ENCODE assay signal across 8 mouse cellular contexts in genomic region chr6:68668433-68668832, GRCm38 (mm10).
DNase-seq lines count a peak whose midpoint lies in the region; ATAC-seq lines count a peak whose summit lies in the region.
"Not testable (repeated sequence)": the region's sequence is repeated elsewhere in the genome, so short reads cannot be mapped to it uniquely, and the experiment has no call there.

No protein-coding gene starts in this region.

- not testable (repeated sequence) for H3K4me3 ChIP-seq in forebrain, embryonic 14.5 days (ENCODE audit: low read depth, low read length); hindbrain, embryonic 14.5 days (replicated peaks; ENCODE audit: low read length)

- not testable (repeated sequence) for H3K4me1 ChIP-seq in forebrain, embryonic 14.5 days (ENCODE audit: control insufficient read depth, insufficient read depth, low read length); hindbrain, embryonic 14.5 days (replicated peaks; ENCODE audit: control insufficient read depth, insufficient read depth, low read length)

- peak; percentile 48; the same call in 1 of the 2 replicates for ATAC-seq in forebrain, embryonic 14.5 days
- ATAC-seq in hindbrain, embryonic 14.5 days (ENCODE audit: low FRiP score) = peak; percentile 70; the same call in 1 of the 2 replicates
- ATAC-seq in megakaryocyte, adult 5-6 weeks (ENCODE audit: poor library complexity, severe bottlenecking) = peak; percentile 59

- not testable (repeated sequence) for H3K9ac ChIP-seq in forebrain, embryonic 14.5 days (ENCODE audit: low read length); hindbrain, embryonic 14.5 days

- H3K9me3 ChIP-seq in forebrain, embryonic 14.5 days (replicated peaks; ENCODE audit: control insufficient read depth, low read length); hindbrain, embryonic 14.5 days (ENCODE audit: control insufficient read depth, low read length): not testable (repeated sequence)

- not testable (repeated sequence) for H3K4me2 ChIP-seq in forebrain, embryonic 14.5 days (ENCODE audit: low read length)
- H3K4me2 ChIP-seq in hindbrain, embryonic 14.5 days (replicated peaks) = peak overlapping the region; percentile 36

- not testable (repeated sequence) for H3K27me3 ChIP-seq in forebrain, embryonic 14.5 days (replicated peaks; ENCODE audit: control insufficient read depth, insufficient read depth, low read length); hindbrain, embryonic 14.5 days (ENCODE audit: control insufficient read depth, insufficient read depth, low read length)

- not testable (repeated sequence) for H3K27ac ChIP-seq in forebrain, embryonic 14.5 days (ENCODE audit: low read depth, low read length); hindbrain, embryonic 14.5 days

- peak; percentile 72 for DNase-seq in ES-CJ7 (ENCODE audit: low read depth, low spot score)
- DNase-seq in cerebellum, adult 8-10 months = peak; percentile 8
- peak; percentile 34 for DNase-seq in forebrain, embryonic 14.5 days (ENCODE audit: low spot score)
- peak; percentile 72 for DNase-seq in hindbrain, embryonic 14.5 days (ENCODE audit: low spot score)
- DNase-seq in left cerebral cortex, adult 18-20 months (ENCODE audit: low spot score in 2 of 2) = peak; percentile 11 to 35
- peak; percentile 13 for DNase-seq in ovary, postnatal 36 days (ENCODE audit: low spot score)
- DNase-seq in thymus, postnatal 14 days = peak; percentile 6

- H3K36me3 ChIP-seq in forebrain, embryonic 14.5 days (ENCODE audit: control insufficient read depth, insufficient read depth, low read length); hindbrain, embryonic 14.5 days (replicated peaks; ENCODE audit: control insufficient read depth, insufficient read depth): not testable (repeated sequence)

- WGBS in forebrain, embryonic 14.5 days = 3% methylated on average over 10 of the region's 10 CpGs
- under 1% methylated on average over 10 of the region's 10 CpGs for WGBS in hindbrain, embryonic 14.5 days

Comparison
In these comparisons a context has a peak if more than half of its experiments do, and no peak if none do; other contexts are left out.
1. DNase-seq: peak in every context shown above with its lines; median percentile 72 in ES-CJ7; 72 in hindbrain, embryonic 14.5 days; 34 in forebrain, embryonic 14.5 days; 23 in left cerebral cortex, adult 18-20 months; 13 in ovary, postnatal 36 days; 8 in cerebellum, adult 8-10 months; 6 in thymus, postnatal 14 days.